9 mouse cellular contexts compared by ENCODE assay signal in genomic region chr5:96912254-96912635, GRCm38 (mm10).
DNase-seq lines count a peak whose midpoint lies in the region; ATAC-seq and TF ChIP-seq lines count a peak whose summit lies in the region.
"Had no signal": no experiment of that assay in that cellular context is flagged by ENCODE, and none has a peak within 500 bp of the region (broad histone marks: within the 10 kb centered on the region; RNA-seq: fewer than 3 reads in every experiment).

No protein-coding gene starts in this region.

- H3K4me1 ChIP-seq in MEL (ENCODE audit: control insufficient read depth in 1 of 2, insufficient read depth in 2 of 2, low read length in 2 of 2): peaks cover 7 to 51% of the 10 kb centered on the region in 2 experiments

- peak overlapping the region; percentile 75 for H3K27ac ChIP-seq in layer of hippocampus, adult 2 months
- H3K27ac ChIP-seq in MEL (ENCODE audit: control insufficient read depth, low read depth, low read length): peak overlapping the region; percentile 92
- H3K27ac ChIP-seq: limb, embryonic 12.5 days had no signal

- TF ChIP-seq CTCF in layer of hippocampus, adult 2 months (conservative IDR thresholded peaks at IDR 0.05): no peak
- no peak for TF ChIP-seq CTCF in MEL (IDR thresholded peaks at IDR 0.05 in 2 of 3, conservative IDR thresholded peaks at IDR 0.05 in 1 of 3; ENCODE audit: control insufficient read depth in 1 of 3, insufficient read depth in 1 of 3, low read depth in 2 of 3, low read length in 3 of 3, poor library complexity in 1 of 3, severe bottlenecking in 1 of 3)

- H3K4me3 ChIP-seq in layer of hippocampus, adult 2 months: no peak overlapping the region
- peak overlapping the region; percentile 7 to 40; a peak in 3 of 4 replicates for H3K4me3 ChIP-seq in MEL (ENCODE audit: control insufficient read depth in 1 of 2, insufficient read depth in 1 of 2, low read depth in 2 of 2, low read length in 2 of 2)
- H3K4me3 ChIP-seq: limb, embryonic 12.5 days had no signal

- no peak for TF ChIP-seq EP300 in MEL (IDR thresholded peaks at IDR 0.05; ENCODE audit: low read depth in 1 of 2, low read length in 2 of 2)

- H3K79me2 ChIP-seq in MEL (ENCODE audit: control insufficient read depth, insufficient read depth, low read length, poor library complexity): no peaks in the 10 kb centered on the region; the same call in 1 of the 2 replicates

- no peak for TF ChIP-seq POLR2A in MEL (IDR thresholded peaks at IDR 0.05; ENCODE audit: control insufficient read depth in 1 of 2, insufficient read depth in 1 of 2, low read depth in 1 of 2, low read length in 2 of 2, poor library complexity in 1 of 2)

- no peak for TF ChIP-seq RAD21 in MEL (IDR thresholded peaks at IDR 0.05; ENCODE audit: low read depth, low read length)

- no peaks in the 10 kb centered on the region for H3K27me3 ChIP-seq in MEL (ENCODE audit: control insufficient read depth in 1 of 2, insufficient read depth in 2 of 2, low read length in 2 of 2)
- H3K27me3 ChIP-seq: limb, embryonic 12.5 days; Patski had no signal

- H3K9ac ChIP-seq in MEL (ENCODE audit: control insufficient read depth, low read depth, low read length, poor library complexity, severe bottlenecking): peak overlapping the region; percentile 34
- H3K9ac ChIP-seq: limb, embryonic 12.5 days had no signal

- ATAC-seq in erythroid progenitor cell, adult 5-6 weeks (replicated peaks; ENCODE audit: low FRiP score, poor library complexity, severe bottlenecking): 0 out of 2 replicates have a peak, but pooled peaks have one; percentile 12
- peak; percentile 25 for ATAC-seq in megakaryocyte, adult 5-6 weeks (ENCODE audit: poor library complexity, severe bottlenecking)
- ATAC-seq: Patski had no signal

- H3K9me3 ChIP-seq in MEL (replicated peaks; ENCODE audit: insufficient read depth, low read length): no peaks in the 10 kb centered on the region
- H3K9me3 ChIP-seq: limb, embryonic 12.5 days had no signal

- DNase-seq in layer of hippocampus, adult 2 months (ENCODE audit: low spot score in 2 of 2): no peak
- DNase-seq in layer of hippocampus, postnatal 10 days (ENCODE audit: low spot score in 2 of 2): no peak
- DNase-seq in MEL (ENCODE audit: low read depth, low spot score): no peak
- no peak for DNase-seq in urinary bladder, postnatal 25 days (ENCODE audit: low spot score)
- no peak for DNase-seq in gastrocnemius, adult 8-10 months (ENCODE audit: low spot score in 2 of 2)

- H3K36me3 ChIP-seq in MEL (ENCODE audit: control insufficient read depth in 1 of 2, insufficient read depth in 2 of 2, low read length in 2 of 2): peaks cover 0 to 60% of the 10 kb centered on the region in 2 experiments; a peak in 2 of 4 replicates
- H3K36me3 ChIP-seq: limb, embryonic 12.5 days had no signal

TF ChIP-seq in MEL, 35 proteins besides CTCF, POLR2A, EP300 and RAD21:
- TF ChIP-seq NELFE (IDR thresholded peaks at IDR 0.05; ENCODE audit: low read depth, low read length) (no peak), MYC (IDR thresholded peaks at IDR 0.05; ENCODE audit: low read depth, low read length) (no peak), E2F4 (IDR thresholded peaks at IDR 0.05; ENCODE audit: borderline replicate concordance, low read depth, low read length) (no peak), MEF2A (IDR thresholded peaks at IDR 0.05; ENCODE audit: extremely low read depth, insufficient replicate concordance, low read depth, low read length, poor library complexity, severe bottlenecking) (peak; percentile 81; the same call in 1 of the 2 replicates), BHLHE40 (IDR thresholded peaks at IDR 0.05; ENCODE audit: borderline replicate concordance, low read depth, low read length) (no peak), SMC3 (IDR thresholded peaks at IDR 0.05; ENCODE audit: low read depth, low read length) (no peak), JUND (IDR thresholded peaks at IDR 0.05; ENCODE audit: low read depth, low read length) (0 out of 2 replicates have a peak, but pooled peaks have one; percentile 3), ETS1 (IDR thresholded peaks at IDR 0.05; ENCODE audit: low read depth, low read length) (peak; percentile 45; the same call in 1 of the 2 replicates), ZC3H11A (IDR thresholded peaks at IDR 0.05; ENCODE audit: low read depth, low read length) (no peak), MYB (IDR thresholded peaks at IDR 0.05; ENCODE audit: low read depth, low read length) (no peak), CHD1 (IDR thresholded peaks at IDR 0.05; ENCODE audit: low read depth, low read length) (no peak)
